Mouse (Mus musculus): ENCODE measurements around the gene Zfp654.
"Not testable (repeated sequence)": the region's sequence is repeated elsewhere in the genome, so short reads cannot be mapped to it uniquely, and the experiment has no call there.

Zfp654 gene

DNA sequence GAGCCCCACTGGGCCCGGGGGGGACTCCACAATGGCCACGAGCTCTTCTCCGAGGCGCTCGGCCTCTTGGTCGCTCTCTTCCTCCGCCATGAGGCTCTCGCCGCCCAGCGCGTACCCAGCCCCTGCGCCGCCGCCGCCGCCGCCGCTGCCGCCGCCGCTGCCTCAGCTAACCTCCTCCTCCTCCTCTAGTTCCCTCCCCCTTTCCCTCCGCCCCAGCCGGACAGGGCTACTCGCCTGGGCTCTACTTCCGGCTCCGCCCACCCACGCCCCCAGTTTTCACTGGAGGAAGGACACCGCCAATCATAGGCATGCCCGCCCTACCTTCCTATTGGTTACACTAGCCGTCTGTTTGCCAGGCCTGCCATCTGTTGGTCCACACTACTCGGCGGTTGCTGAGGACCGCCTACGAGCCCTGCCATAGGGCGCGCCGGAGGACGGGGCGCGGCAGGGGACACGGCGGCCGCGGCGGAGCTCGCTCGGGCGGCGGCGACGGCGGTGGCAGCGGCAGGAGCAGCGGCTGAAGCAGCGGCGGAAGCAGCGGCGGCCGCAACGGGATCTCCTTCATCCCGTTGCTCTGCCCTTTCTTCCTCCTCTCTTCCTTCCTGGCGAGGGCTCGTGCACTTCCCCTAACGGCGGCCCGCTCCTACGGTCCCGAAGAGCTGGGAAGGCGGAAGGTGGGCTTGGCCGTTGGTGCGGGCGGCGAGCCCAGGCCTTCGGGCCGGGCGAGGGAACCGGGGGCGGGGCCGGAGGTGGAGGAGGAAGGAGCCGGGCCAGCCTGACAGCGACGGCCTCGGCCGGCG is at the start of gene Zfp654, which contains the start of gene Cggbp1:
Zfp654 (minus strand) TSS at position 90 of the 800 bp plus-strand sequence.
Cggbp1 (plus strand) TSS at position 434 of the 800 bp plus-strand sequence.
- DNase-seq = peak; percentile 100

DNA sequence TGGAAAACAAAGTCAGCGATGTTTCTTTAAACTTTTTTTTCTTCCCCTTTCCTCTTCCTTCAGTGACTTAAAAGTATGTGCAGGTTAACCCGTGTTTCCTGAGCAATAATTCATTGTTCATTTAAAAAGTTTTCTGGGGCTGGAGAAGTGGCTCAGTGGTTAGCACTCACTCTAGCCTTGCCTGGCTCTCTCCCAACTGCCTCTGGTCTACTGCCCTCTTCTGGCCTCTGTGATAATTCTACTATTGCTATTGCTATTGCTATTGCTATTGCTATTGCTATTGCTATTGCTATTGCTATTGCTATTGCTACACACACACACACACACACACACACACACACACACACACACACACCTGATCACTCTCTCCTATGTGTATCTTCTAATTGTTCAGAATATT is 47.6 kb upstream of the Zfp654 start:
- DNase-seq = no peak

DNA sequence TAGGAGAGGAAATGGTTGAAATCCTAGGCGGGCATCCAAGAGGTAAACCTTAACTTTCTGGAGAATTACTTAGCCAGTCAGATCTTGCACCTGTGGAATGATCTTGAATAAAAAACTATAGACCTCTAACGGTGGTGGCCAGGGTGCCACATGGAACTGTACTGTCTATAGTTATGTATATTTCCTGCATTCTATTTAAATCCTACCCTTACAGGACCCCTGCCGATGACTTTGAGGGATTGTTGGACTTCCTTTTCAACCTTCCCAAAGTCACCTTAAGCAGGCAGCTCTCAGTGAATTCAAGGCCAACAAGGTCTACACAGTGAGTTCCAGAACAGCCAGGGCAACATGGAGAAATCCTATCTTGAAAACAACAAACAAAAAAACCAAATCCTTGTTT is 38.0 kb upstream of the Zfp654 start:
- no peak for DNase-seq

GRCm38 (mm10) chr16:64885547-64885946 is 34.1 kb upstream of the Zfp654 start:
- DNase-seq = no peak

DNA sequence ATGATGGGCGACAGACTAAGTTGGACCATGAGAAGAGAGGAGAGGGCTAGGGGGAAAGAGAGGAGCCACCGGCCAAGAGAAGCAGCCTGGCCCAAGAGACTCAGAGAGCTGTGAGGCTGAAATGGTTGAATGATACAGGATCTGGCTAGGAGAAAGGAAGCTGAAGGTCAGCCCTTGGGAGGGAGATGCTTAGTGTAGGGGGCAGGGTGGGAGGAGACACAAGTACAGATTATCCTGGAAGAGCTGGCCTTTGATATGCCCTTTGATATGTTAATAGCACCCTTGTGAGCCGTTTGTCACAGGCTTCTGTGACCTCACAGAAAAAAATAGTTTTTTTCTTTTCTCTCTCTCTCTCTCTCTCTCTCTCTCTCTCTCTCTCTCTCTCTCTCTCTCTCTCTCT is 33.7 kb upstream of the Zfp654 start:
- no peak for DNase-seq

GRCm38 (mm10) chr16:64884420-64884838 is 33.0 kb upstream of the Zfp654 start:
- DNase-seq = no peak

- no peak for DNase-seq
Measured at GRCm38 (mm10) chr16:64883896-64884295, 32.4 kb upstream of the Zfp654 start.

DNA sequence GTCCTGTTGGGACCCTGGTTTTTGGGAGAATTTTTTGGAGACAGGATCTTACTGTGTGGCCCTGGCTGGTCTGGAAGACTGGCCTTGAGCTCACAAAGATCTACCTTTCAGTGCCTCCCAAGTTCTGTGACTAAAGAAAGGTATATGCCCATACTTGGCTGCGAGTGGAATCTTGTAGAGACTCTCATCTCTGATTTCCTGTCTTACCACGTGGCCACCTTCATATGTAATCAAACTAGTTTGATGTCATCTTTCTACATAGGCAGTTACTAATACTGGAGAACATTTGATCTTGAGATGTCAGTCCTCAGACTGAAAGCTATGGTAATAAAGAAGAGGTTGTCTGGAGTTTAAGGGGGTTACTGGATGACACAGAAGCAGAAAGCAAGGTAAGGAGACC is 30.0 kb upstream of the Zfp654 start:
- no peak for DNase-seq

- no peak for DNase-seq
Measured at GRCm38 (mm10) chr16:64880986-64881385, 29.5 kb upstream of the Zfp654 start.

DNA sequence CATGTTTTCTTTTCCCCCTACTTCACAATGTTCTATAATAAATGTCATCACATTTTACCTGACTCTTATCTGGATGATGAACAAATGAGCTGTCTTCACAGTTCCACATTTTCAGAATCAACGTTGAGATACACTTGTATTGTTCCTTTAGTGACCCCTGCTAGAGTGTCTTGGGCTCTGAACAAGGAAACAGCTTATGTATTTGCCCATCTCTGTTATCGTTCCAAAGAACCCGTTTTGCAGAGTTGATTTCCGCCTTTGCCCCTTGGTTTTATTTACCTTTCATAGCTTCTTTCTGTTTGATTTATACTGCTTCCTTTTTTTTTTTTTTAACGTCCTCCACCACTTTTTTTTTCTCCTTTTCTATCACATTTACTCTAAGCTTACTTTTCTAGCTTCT is 28.3 kb upstream of the Zfp654 start:
- DNase-seq = no peak

GRCm38 (mm10) chr16:64878611-64879132 is 27.2 kb upstream of the Zfp654 start:
- DNase-seq = no peak

GRCm38 (mm10) chr16:64877314-64877713 is 25.9 kb upstream of the Zfp654 start:
- DNase-seq = no peak

- DNase-seq = no peak
Measured at GRCm38 (mm10) chr16:64876631-64877265, 25.3 kb upstream of the Zfp654 start.

DNA sequence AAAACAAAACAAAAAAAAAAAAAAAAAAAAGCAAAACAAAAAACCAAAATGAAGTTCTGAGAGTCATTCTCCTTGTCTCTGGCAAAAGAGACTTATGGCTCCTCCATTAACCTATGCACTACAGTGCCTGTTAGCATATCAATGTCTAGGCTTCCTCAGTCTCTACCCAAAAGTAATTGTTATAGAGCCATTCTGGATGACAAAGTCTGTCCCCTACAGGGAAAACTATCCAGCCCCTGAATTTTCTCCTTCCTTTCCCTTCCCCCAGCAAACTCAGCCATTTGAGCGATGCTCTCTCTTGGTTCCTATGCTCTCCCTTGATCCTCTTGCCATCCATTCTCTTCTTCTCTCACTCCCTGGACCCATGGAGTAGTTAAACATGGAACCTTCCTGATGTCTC is 24.4 kb upstream of the Zfp654 start:
- no peak for DNase-seq

GRCm38 (mm10) chr16:64875384-64875783 is 23.9 kb upstream of the Zfp654 start:
- DNase-seq = no peak

DNA sequence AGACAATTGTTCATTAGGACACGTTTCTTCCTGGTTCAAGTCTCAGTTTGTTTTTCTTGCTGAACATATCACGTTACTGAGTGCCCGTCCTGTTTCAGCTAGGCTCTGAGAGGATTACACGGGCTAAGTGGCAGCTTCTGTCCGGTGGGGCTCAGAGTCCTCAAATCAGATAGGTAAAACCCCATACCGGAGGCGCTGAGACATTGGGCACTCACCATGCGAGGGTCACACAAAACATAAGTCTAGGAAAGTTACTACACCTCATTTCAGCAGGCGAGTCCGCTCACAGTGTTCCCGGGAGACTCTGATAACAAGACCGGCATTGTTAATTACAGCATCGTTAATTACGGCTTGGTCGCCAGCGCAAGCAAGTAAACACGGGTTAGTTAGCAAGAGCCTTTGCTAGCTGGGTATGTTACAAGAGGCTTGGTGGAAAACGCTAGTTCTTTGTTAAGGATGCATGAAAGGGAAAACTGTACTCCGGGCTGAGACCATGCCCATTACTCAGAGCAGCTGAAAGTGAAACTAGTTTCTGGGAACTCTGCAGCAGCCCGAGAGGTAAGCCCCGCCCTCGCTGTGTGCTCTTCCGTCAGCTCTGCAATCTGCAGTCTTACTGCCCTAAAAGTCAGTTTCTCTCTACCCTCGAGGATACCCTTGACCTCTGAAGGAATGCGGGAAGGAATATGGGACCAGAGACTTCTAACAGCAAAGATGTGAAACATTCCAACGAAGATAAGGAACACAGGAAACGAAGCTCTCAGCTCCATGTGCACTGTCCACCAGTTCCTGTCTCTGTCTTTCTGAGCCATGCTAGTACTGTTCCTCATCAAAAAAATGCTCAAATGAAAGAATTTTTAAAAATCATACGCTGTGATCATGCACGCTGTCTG is 22.2 kb upstream of the Zfp654 start:
- peak; percentile 35 for DNase-seq

GRCm38 (mm10) chr16:64872841-64873240 is 21.4 kb upstream of the Zfp654 start:
- no peak for DNase-seq

DNA sequence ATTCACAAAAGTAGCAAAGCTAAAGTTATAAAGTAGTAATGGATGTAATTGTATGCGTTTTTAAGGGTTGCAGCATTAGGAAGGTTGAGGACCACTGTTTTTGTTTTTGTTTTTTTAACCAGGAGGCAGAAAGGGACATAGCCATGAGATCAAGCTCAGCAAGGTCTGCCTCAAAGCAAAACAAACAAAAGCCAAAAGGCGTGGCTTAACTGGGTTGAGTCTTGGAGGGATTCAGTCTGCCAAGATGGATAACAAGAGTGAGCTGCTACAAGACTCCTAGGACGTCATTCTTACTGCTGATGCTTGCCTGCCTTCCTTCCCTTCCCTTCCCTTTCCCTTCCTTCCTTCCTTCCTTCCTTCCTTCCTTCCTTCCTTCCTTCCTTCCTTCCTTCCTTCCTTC is 20.8 kb upstream of the Zfp654 start:
- DNase-seq = no peak

GRCm38 (mm10) chr16:64869621-64870020 is 18.2 kb upstream of the Zfp654 start:
- DNase-seq = no peak

GRCm38 (mm10) chr16:64868613-64869012 is 17.2 kb upstream of the Zfp654 start:
- DNase-seq = no peak

- DNase-seq = not testable (repeated sequence)
Measured at GRCm38 (mm10) chr16:64865841-64866240, 14.4 kb upstream of the Zfp654 start.

DNA sequence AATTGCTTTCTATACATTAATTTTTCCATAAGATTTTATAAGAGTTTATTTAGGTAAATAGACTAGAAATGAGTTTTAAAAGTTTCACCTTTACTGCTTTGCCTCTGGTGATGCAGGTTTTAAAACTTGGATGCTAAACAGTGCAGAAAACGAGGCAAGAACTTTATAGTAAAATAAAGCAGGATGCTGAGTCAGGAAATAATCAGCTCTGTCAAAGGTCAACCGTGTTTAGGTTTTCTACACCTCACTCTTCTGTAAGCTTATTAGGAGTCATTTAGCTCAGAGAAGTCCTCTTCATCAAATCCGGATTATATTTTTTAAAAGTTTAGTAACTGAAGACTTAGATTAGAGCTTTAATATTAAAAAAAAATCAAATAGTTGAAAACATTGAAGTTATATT is 5.5 kb upstream of the Zfp654 start:
- no peak for DNase-seq

DNA sequence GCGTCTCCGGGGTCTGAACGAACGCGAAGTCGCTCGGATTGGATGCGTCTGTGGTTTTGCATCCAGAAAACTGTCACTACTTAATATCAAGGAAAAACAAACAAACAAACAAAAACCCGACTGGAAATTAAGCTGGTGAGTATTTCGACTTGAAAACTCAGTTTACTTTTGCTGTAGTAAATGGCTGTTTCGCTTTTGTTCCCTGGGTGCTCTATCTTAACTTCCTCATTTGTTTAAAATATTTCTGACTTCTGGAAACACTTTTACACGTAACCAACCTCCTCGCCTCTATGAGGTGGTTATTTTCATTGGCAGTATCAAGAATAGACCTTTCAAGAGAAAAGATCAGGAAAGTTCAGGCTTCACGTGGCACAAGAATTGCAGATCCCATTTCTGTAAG is 1.4 kb upstream of the Zfp654 start:
- DNase-seq = no peak
